Mouse (Mus musculus): Measurements from ENCODE around the gene Ccdc146. TPM values are rescaled to one million over a fixed set of nuclear protein-coding genes. Genes with fewer than 3 reads are reported as not detected.
A peak's percentile ranks its signal among the peaks of the same experiment; 100 is the strongest.

Ccdc146 gene
- polyA plus RNA-seq, 1 experiment from 2014 or later = 0.13 TPM

DNA sequence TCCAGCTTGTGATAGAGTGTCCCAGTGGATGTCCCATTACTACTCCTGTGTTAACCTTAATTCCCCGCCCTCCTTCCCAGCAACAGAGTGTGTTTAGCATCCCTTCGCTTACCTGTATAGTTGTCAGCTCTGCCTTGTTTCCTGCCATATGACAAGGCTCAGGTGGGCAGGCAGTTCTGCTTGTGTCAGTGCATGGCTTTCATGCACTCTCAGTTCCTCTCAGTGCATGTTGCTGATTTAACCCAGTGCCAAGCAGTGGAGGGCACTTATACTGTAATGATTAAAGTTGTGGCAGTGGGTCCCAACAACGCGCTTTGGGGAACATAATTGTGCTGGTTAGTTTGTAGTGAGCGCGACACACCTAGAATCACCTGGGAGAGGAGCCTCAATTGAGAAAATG is 2.2 kb upstream of the Ccdc146 start:
- H3K4me3 ChIP-seq (ENCODE audit: low read depth, low read length) = no peak overlapping the region
- H3K27me3 ChIP-seq (ENCODE audit: control insufficient read depth, insufficient read depth, low read depth, low read length) = no peaks in the 10 kb centered on the region

DNA sequence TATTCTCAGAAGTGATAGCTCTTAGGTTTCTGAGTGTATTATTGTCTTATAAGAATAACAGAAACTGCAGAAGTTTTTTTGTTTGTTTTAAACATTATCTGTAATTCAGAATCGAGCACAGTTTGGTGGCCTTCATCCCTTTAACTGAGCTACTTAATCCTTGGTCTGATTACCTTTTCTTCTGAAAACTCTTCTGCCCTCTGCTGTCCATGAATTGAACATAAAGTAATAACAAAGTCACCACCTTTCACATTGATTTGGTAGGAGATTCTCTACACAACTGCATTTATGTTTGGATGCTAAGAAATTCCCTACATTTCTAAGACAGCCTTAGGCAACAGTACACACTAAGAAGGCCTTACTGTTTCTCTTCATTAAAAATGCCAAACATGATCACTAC is 3.9 kb downstream of the Ccdc146 start:
- H3K9me3 ChIP-seq (replicated peaks; ENCODE audit: control insufficient read depth, low read length) = no peaks in the 10 kb centered on the region
- H3K36me3 ChIP-seq (ENCODE audit: control insufficient read depth, insufficient read depth) = no peaks in the 10 kb centered on the region
- no peak for ATAC-seq (ENCODE audit: low read depth)
- H3K4me1 ChIP-seq (ENCODE audit: control insufficient read depth, low read depth, low read length) = peaks cover 4% of the 10 kb centered on the region
- WGBS (ENCODE audit: insufficient replicate concordance) = 15% methylated on average over 1 of the region's 1 CpGs
- no peak overlapping the region for H3K27ac ChIP-seq (ENCODE audit: low read length)
- no peak overlapping the region for H3K9ac ChIP-seq (ENCODE audit: low read depth, low read length)
- H3K4me2 ChIP-seq (ENCODE audit: low read depth, low read length) = no peak overlapping the region
- no peaks in the 10 kb centered on the region for H3K27me3 ChIP-seq (ENCODE audit: control insufficient read depth, insufficient read depth, low read depth, low read length)
- H3K4me3 ChIP-seq (ENCODE audit: low read depth, low read length) = no peak overlapping the region

More for the DNA sequence above, 2.2 kb upstream of the Ccdc146 start:
- peaks cover 19% of the 10 kb centered on the region for H3K4me1 ChIP-seq (ENCODE audit: control insufficient read depth, low read depth, low read length)
- no peak for ATAC-seq (ENCODE audit: low read depth)
- no peaks in the 10 kb centered on the region for H3K36me3 ChIP-seq (ENCODE audit: control insufficient read depth, insufficient read depth)
- WGBS (ENCODE audit: insufficient replicate concordance) = 88% methylated on average over 6 of the region's 6 CpGs
- H3K4me2 ChIP-seq (ENCODE audit: low read depth, low read length) = peak overlapping the region; percentile 93
- H3K27ac ChIP-seq (ENCODE audit: low read length) = no peak overlapping the region
- no peaks in the 10 kb centered on the region for H3K9me3 ChIP-seq (replicated peaks; ENCODE audit: control insufficient read depth, low read length)
- H3K9ac ChIP-seq (ENCODE audit: low read depth, low read length) = no peak overlapping the region

DNA sequence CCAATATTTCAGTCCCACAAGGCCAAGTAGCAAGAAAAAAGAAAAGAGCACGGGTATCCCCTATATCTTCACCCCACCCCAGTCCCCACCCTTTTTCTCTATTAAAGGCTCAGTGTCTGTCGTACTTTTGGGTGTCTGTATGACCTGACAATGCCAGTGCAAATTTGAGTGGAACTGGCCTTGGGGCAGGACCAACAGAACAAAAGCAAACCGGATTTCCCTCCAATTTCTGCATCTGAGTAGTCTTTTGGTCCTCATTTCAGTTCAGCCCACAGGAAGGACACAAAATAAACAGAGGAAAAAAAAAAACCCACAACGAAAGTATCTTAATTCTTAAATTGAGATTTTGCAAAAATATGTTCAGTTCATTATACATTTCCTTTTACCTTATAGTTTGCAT is 5.9 kb downstream of the Ccdc146 start:
- Histone ChIP-seq H3K9ac (ENCODE audit: low read depth, low read length) (no peak overlapping the region), H3K27ac (ENCODE audit: low read length) (no peak overlapping the region), H3K4me1 (ENCODE audit: control insufficient read depth, low read depth, low read length) (no peaks in the 10 kb centered on the region), H3K4me2 (ENCODE audit: low read depth, low read length) (no peak overlapping the region), H3K9me3 (replicated peaks; ENCODE audit: control insufficient read depth, low read length) (no peaks in the 10 kb centered on the region), H3K27me3 (ENCODE audit: control insufficient read depth, insufficient read depth, low read depth, low read length) (no peaks in the 10 kb centered on the region), H3K4me3 (ENCODE audit: low read depth, low read length) (no peak overlapping the region), H3K36me3 (ENCODE audit: control insufficient read depth, insufficient read depth) (no peaks in the 10 kb centered on the region)
- 50% methylated on average over 4 of the region's 4 CpGs for WGBS (ENCODE audit: insufficient replicate concordance)
- no peak for ATAC-seq (ENCODE audit: low read depth)

DNA sequence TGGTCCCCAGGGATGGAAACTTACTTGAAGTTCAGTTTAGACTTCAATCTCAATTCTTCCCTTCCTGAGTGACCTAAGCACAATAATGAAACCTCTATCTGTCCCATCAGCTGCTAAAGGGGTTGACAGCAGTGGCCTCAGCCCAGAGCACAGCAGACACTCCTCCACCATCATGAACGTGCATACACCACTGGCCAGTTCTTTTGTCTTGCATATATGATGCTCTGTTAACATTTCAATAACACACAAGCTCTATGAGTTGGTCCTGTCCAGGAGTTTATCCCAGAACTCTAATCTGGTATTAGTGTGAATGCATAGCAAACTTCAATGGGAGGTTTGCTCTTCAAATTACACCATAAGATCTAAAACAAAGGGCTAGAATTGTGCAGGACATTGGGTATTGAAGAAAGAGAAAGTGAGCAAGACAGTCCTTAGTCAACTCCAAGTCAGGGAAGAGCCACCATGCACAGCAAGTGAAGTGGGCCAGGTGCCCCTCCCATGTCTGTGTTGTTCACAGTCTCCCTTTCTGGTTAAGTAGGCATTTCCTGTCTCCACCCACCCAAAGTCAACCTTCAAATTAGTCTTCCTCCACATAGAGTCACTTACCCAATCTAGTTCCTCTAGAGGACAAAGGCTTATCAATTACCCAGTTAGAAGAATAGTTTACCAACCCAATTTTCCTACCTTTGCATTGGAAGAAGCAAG is 10.2 kb downstream of the Ccdc146 start:
- Histone ChIP-seq H3K9ac (ENCODE audit: low read depth, low read length) (no peak overlapping the region), H3K27me3 (ENCODE audit: control insufficient read depth, insufficient read depth, low read depth, low read length) (no peaks in the 10 kb centered on the region), H3K36me3 (ENCODE audit: control insufficient read depth, insufficient read depth) (no peaks in the 10 kb centered on the region), H3K4me1 (ENCODE audit: control insufficient read depth, low read depth, low read length) (no peaks in the 10 kb centered on the region), H3K27ac (ENCODE audit: low read length) (no peak overlapping the region), H3K4me2 (ENCODE audit: low read depth, low read length) (no peak overlapping the region), H3K9me3 (replicated peaks; ENCODE audit: control insufficient read depth, low read length) (no peaks in the 10 kb centered on the region), H3K4me3 (ENCODE audit: low read depth, low read length) (no peak overlapping the region)
- WGBS (ENCODE audit: insufficient replicate concordance) = 20% methylated on average over 1 of the region's 1 CpGs
- ATAC-seq (ENCODE audit: low read depth) = no peak

DNA sequence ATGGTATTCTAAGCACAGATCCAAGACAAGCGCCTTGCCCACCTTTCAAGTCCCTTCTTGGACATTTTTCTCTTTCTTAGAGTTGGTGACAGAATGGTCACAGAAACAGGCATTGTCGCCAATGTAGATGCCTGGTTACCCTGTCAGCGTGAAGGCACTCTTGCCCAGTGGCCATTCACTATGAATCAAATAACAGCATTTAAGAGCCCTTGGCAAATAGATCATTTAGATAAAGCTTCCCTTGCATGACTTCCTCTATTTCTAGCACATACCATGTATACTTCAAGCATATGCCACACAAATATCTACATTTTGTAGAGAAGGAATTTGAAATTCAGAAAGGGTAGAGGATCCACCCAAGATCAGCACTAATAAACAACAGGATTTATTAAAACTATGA is 11.2 kb downstream of the Ccdc146 start:
- Histone ChIP-seq H3K36me3 (ENCODE audit: control insufficient read depth, insufficient read depth) (no peaks in the 10 kb centered on the region), H3K4me1 (ENCODE audit: control insufficient read depth, low read depth, low read length) (no peaks in the 10 kb centered on the region), H3K27me3 (ENCODE audit: control insufficient read depth, insufficient read depth, low read depth, low read length) (no peaks in the 10 kb centered on the region), H3K4me3 (ENCODE audit: low read depth, low read length) (no peak overlapping the region), H3K9ac (ENCODE audit: low read depth, low read length) (no peak overlapping the region), H3K9me3 (replicated peaks; ENCODE audit: control insufficient read depth, low read length) (no peaks in the 10 kb centered on the region), H3K4me2 (ENCODE audit: low read depth, low read length) (no peak overlapping the region), H3K27ac (ENCODE audit: low read length) (no peak overlapping the region)
- 53% methylated on average over 3 of the region's 3 CpGs for WGBS (ENCODE audit: insufficient replicate concordance)
- no peak for ATAC-seq (ENCODE audit: low read depth)

DNA sequence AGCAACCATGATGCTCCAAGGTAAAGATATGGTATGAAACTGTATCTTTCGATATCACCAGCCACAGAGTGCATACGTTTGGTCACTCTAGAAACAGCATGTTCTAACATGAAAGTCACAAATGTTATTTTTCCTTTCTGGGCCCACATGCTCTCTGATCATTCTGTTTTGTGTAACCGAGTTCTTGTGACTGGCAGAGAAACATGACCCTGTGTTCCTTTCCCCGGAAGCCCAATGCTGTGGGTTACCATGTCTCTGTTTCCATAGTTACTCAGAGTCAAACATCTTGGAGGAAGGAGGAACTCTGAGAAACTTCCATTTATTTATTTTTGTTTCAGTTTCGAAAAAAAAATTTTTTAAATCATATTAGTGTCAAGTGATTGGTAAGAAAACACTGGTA is 12.4 kb downstream of the Ccdc146 start:
- Histone ChIP-seq H3K4me3 (ENCODE audit: low read depth, low read length) (no peak overlapping the region), H3K27me3 (ENCODE audit: control insufficient read depth, insufficient read depth, low read depth, low read length) (no peaks in the 10 kb centered on the region), H3K27ac (ENCODE audit: low read length) (peak overlapping the region; percentile 48), H3K4me1 (ENCODE audit: control insufficient read depth, low read depth, low read length) (no peaks in the 10 kb centered on the region), H3K9ac (ENCODE audit: low read depth, low read length) (no peak overlapping the region), H3K36me3 (ENCODE audit: control insufficient read depth, insufficient read depth) (no peaks in the 10 kb centered on the region), H3K9me3 (replicated peaks; ENCODE audit: control insufficient read depth, low read length) (no peaks in the 10 kb centered on the region), H3K4me2 (ENCODE audit: low read depth, low read length) (no peak overlapping the region)
- 38% methylated on average over 5 of the region's 5 CpGs for WGBS (ENCODE audit: insufficient replicate concordance)
- no peak for ATAC-seq (ENCODE audit: low read depth)

DNA sequence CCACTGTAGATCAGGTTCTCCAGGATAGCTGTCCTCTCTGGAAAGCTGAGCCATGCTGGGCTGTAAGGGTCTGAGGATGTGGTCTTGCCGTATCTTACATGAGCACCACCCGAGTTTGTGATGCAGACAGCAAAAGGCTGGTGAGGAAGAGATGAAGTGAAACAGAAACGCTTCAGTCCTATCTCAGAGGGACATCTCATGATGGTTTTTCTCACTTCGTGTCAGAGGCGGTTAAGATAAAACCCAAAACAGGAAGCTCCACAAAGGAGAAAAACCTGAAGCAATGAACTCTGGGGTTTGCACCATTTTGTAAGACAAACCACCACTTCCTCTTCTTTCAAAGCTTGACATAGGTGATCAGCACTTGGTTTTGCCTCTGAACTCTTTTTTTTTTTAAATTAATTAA is 13.2 kb downstream of the Ccdc146 start:
- Histone ChIP-seq H3K4me2 (ENCODE audit: low read depth, low read length) (peak overlapping the region; percentile 29; the same call in 1 of the 2 replicates), H3K9me3 (replicated peaks; ENCODE audit: control insufficient read depth, low read length) (no peaks in the 10 kb centered on the region), H3K4me1 (ENCODE audit: control insufficient read depth, low read depth, low read length) (no peaks in the 10 kb centered on the region), H3K27me3 (ENCODE audit: control insufficient read depth, insufficient read depth, low read depth, low read length) (no peaks in the 10 kb centered on the region), H3K36me3 (ENCODE audit: control insufficient read depth, insufficient read depth) (no peaks in the 10 kb centered on the region), H3K9ac (ENCODE audit: low read depth, low read length) (no peak overlapping the region), H3K4me3 (ENCODE audit: low read depth, low read length) (no peak overlapping the region), H3K27ac (ENCODE audit: low read length) (peak overlapping the region; percentile 70)
- WGBS (ENCODE audit: insufficient replicate concordance) = 12% methylated on average over 5 of the region's 5 CpGs
- peak; percentile 30; the same call in 1 of the 2 replicates for ATAC-seq (ENCODE audit: low read depth)

DNA sequence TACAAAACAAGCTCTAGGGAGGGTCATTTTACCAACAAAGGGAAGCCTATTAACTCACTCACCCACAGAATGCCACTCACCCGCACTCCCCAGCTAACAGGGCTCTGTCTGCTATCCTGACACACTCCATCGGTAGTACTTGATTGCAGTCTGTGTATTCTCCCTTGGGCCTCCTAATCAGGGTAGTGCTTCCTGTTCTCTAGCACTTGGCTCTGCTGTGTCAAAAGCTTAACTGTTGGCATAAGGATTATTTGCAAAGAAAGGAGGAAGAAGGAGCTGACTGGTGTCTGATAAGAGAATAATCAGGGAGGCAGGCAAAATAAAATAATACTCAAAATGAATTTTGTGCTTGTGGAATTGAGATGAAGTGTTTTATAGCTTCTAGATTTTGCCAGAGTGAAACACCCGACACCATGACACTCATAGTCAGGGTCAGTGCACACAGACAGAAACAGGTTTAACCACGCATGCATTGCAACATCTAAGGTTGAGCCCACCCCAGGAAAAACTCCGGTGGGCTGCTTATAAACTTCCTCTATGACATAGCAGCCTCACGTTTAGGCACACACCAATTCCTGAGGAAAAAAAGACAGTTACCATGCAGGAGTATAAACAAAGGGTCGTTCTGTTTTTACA is 29.2 kb downstream of the Ccdc146 start:
- no peaks in the 10 kb centered on the region for H3K27me3 ChIP-seq (ENCODE audit: control insufficient read depth, insufficient read depth, low read depth, low read length)
- no peak overlapping the region; the same call in 1 of the 2 replicates for H3K27ac ChIP-seq (ENCODE audit: low read length)
- ATAC-seq (ENCODE audit: low read depth) = peak; percentile 16; the same call in 1 of the 2 replicates
- no peak overlapping the region for H3K9ac ChIP-seq (ENCODE audit: low read depth, low read length)
- H3K9me3 ChIP-seq (replicated peaks; ENCODE audit: control insufficient read depth, low read length) = no peaks in the 10 kb centered on the region
- H3K4me3 ChIP-seq (ENCODE audit: low read depth, low read length) = no peak overlapping the region
- 11% methylated on average over 7 of the region's 7 CpGs for WGBS (ENCODE audit: insufficient replicate concordance)
- H3K36me3 ChIP-seq (ENCODE audit: control insufficient read depth, insufficient read depth) = no peaks in the 10 kb centered on the region
- no peak overlapping the region for H3K4me2 ChIP-seq (ENCODE audit: low read depth, low read length)
- H3K4me1 ChIP-seq (ENCODE audit: control insufficient read depth, low read depth, low read length) = no peaks in the 10 kb centered on the region; the same call in none of the 2 replicates

DNA sequence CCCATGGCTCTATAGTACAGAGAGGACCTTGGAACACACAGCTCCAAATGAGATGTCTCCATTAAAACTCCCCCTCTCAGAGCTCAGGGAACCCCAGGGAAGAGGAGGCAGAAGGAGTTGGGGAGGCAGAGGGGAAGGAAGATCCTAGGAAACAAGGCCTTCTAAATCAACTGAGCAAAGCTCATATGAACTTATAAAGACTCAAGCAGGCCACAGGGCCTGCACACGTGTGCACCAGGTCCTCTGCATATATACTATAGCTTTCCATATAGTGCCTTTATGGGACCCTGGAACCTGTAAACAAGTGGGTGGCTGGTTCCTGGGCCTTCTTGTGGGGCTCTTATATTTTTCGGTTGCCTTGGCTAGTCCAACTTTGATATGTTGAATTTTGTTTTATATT is 29.9 kb downstream of the Ccdc146 start:
- no peaks in the 10 kb centered on the region; the same call in none of the 2 replicates for H3K4me1 ChIP-seq (ENCODE audit: control insufficient read depth, low read depth, low read length)
- H3K4me3 ChIP-seq (ENCODE audit: low read depth, low read length) = no peak overlapping the region
- no peak overlapping the region for H3K27ac ChIP-seq (ENCODE audit: low read length)
- H3K36me3 ChIP-seq (ENCODE audit: control insufficient read depth, insufficient read depth) = no peaks in the 10 kb centered on the region
- no peaks in the 10 kb centered on the region for H3K27me3 ChIP-seq (ENCODE audit: control insufficient read depth, insufficient read depth, low read depth, low read length)
- no peak overlapping the region for H3K9ac ChIP-seq (ENCODE audit: low read depth, low read length)
- 59% methylated on average over 2 of the region's 2 CpGs for WGBS (ENCODE audit: insufficient replicate concordance)
- no peak overlapping the region for H3K4me2 ChIP-seq (ENCODE audit: low read depth, low read length)
- no peak for ATAC-seq (ENCODE audit: low read depth)
- no peaks in the 10 kb centered on the region for H3K9me3 ChIP-seq (replicated peaks; ENCODE audit: control insufficient read depth, low read length)

All from liver, embryonic 16.5 days (tissue).